Mouse (Mus musculus) heart, embryonic 16.5 days (tissue): ENCODE measurements around the gene Hist1h2bb. TPM values are rescaled to one million over a fixed set of nuclear protein-coding genes. Genes with fewer than 3 reads are reported as not detected.

Experiments
- ATAC-seq: fragments of 200-750 bp; cut with Nextera tagmentation; replicated peaks from 2 replicates; pipeline ENCODE4 v1.8.0; 2017; ENCODE audit warnings: moderate number of reproducible peaks; ENCODE audit not compliant: insufficient read depth, low FRiP score; ENCODE audit errors: extremely low read depth
- H3K27ac ChIP-seq: fragments of 300-500 bp; sonication (generic); 2 replicates; pipeline ENCODE4 v1.5.1; 2014; ENCODE audit warnings: mild to moderate bottlenecking, low read length, control low read depth, moderate library complexity
- H3K27me3 ChIP-seq: fragments of 300-500 bp; sonication (generic); 2 replicates; pipeline ENCODE4 v1.6.1; 2014; ENCODE audit warnings: low read length, mixed read lengths; ENCODE audit not compliant: control insufficient read depth, insufficient read depth
- H3K36me3 ChIP-seq: fragments of 300-500 bp; sonication (generic); 2 replicates; pipeline ENCODE4 v1.6.1; 2014; ENCODE audit not compliant: control insufficient read depth, insufficient read depth
- H3K4me1 ChIP-seq: fragments of 300-500 bp; sonication (generic); 2 replicates; pipeline ENCODE4 v1.6.1; 2014; ENCODE audit warnings: low read length, mixed read lengths; ENCODE audit not compliant: control insufficient read depth, insufficient read depth
- H3K4me2 ChIP-seq: fragments of 300-500 bp; sonication (generic); 2 replicates; pipeline ENCODE4 v1.6.1; 2014; ENCODE audit warnings: low read depth, mild to moderate bottlenecking, control low read depth, low read length
- H3K4me3 ChIP-seq: fragments of 300-500 bp; sonication (generic); 2 replicates; pipeline ENCODE4 v1.5.1; 2014; ENCODE audit warnings: mild to moderate bottlenecking, control low read depth, low read length
- H3K9ac ChIP-seq: fragments of 300-500 bp; sonication (generic); 2 replicates; pipeline ENCODE4 v1.6.1; 2014; ENCODE audit warnings: low read length, control low read depth
- H3K9me3 ChIP-seq: fragments of 300-500 bp; sonication (generic); replicated peaks from 2 replicates; pipeline ENCODE4 v1.6.1; 2016; ENCODE audit warnings: low read length; ENCODE audit not compliant: control insufficient read depth
- WGBS: fragments of 180-500 bp; shearing (Covaris S2); extraction: QIAGEN DNeasy Blood & Tissue Kit; methylation state at CpG from one replicate; pipeline ENCODE4 v1.1.7; 2014; 5-methylcytosine and 5-hydroxymethylcytosine counted together
- polyA plus RNA-seq: library from polyadenylated mRNA; unstranded; fragments of >200 nt; fragmentation: Nextera tagmentation; extraction: Ambion mirVana; gene quantifications from 2 replicates; pipeline ENCODE4 v1.2.1, GENCODE M21; 2015

Hist1h2bb gene
- polyA plus RNA-seq, 1 experiment from 2014 or later, result 0.98 TPM

DNA sequence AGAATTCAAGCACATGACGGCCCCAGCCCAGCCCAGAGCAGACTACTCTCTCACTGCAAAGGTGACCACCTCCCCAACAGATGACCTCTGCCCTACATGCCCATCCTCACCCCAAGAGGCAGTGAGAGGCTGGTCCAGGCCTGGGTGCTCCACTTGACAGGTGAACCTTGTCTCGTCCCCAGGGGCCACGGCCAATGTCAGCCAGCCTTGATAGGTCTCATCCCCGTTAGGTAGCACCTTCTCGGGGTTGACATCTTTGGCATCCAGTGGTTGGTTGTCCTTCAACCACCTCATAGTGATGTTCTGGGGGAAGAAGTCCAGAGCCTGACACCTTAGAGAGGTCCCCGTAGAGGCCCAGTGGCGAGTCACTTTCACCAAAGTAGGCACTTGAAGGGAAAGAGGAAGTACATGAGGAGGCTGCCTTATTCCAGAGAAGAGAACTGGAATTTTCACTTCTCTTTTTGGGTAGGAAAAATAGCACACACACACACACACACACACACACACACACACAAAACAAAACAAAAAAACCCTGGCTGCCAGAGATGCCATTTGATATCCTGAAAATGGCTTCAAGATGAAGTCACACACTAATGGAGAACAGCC lies 40.7 kb upstream of the Hist1h2bb start:
- H3K27me3 ChIP-seq, result no peaks in the 10 kb centered on the region
- WGBS, result 89% methylated on average over 7 of the region's 7 CpGs
- H3K4me3 ChIP-seq, result no peak overlapping the region
- no peak overlapping the region for H3K27ac ChIP-seq
- H3K4me2 ChIP-seq, result no peak overlapping the region
- no peaks in the 10 kb centered on the region for H3K36me3 ChIP-seq
- no peak for ATAC-seq
- H3K9ac ChIP-seq, result no peak overlapping the region
- no peaks in the 10 kb centered on the region for H3K9me3 ChIP-seq
- H3K4me1 ChIP-seq, result peaks cover 12% of the 10 kb centered on the region

DNA sequence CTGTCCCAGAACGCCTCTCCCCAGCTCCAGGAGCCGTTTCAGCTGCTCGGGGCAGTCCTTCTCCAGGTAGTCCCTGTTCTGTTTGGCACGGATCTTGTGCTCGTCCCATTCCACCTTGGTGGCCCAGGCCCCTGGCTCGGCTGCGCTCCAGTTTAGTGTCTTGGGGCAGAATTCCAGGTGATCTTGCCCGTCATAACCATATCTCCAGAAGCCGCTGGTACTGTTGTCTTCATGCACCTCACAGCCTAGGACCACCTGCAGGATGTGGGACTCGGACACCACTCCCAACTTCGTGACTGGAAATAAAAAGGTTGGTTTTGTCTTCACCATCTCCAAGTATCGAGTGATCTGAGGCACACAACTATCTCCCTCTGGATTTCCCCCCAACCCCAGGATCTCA lies 39.8 kb upstream of the Hist1h2bb start:
- Histone ChIP-seq H3K4me1 (peaks cover 12% of the 10 kb centered on the region), H3K4me3 (no peak overlapping the region), H3K27ac (no peak overlapping the region), H3K27me3 (no peaks in the 10 kb centered on the region), H3K9ac (no peak overlapping the region), H3K9me3 (no peaks in the 10 kb centered on the region), H3K36me3 (no peaks in the 10 kb centered on the region), H3K4me2 (no peak overlapping the region)
- 93% methylated on average over 12 of the region's 12 CpGs for WGBS
- no peak for ATAC-seq

DNA sequence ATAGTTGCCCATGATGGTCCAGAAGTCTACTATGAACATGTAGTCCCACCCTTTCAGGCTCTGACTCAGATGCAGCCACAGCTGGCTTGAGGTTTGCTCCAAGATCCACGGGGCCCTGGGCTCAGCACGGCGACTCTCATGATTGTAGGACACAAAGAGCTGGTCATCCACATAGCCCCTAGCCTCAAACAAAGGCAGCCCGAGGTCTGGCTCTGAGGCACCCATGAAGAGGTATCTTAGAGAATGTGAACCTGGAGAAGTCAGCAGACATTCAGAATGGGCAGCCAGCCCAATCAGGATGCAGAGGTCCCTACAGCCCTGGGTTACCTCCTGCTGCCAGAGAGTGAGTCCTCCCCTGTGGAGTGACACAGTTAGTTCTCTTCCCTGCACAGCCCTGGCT lies 38.5 kb upstream of the Hist1h2bb start:
- no peaks in the 10 kb centered on the region for H3K9me3 ChIP-seq
- no peak overlapping the region for H3K9ac ChIP-seq
- ATAC-seq, result no peak
- H3K4me3 ChIP-seq, result no peak overlapping the region
- H3K27me3 ChIP-seq, result no peaks in the 10 kb centered on the region
- no peak overlapping the region for H3K4me2 ChIP-seq
- 75% methylated on average over 4 of the region's 4 CpGs for WGBS
- no peak overlapping the region; the same call in 1 of the 2 replicates for H3K27ac ChIP-seq
- peaks cover 12% of the 10 kb centered on the region for H3K4me1 ChIP-seq
- H3K36me3 ChIP-seq, result no peaks in the 10 kb centered on the region

- H3K9ac ChIP-seq, result no peak overlapping the region
- H3K36me3 ChIP-seq, result no peaks in the 10 kb centered on the region
- no peak for ATAC-seq
- H3K27ac ChIP-seq, result no peak overlapping the region; the same call in 1 of the 2 replicates
- peaks cover 12% of the 10 kb centered on the region for H3K4me1 ChIP-seq
- no peaks in the 10 kb centered on the region for H3K9me3 ChIP-seq
- no peaks in the 10 kb centered on the region for H3K27me3 ChIP-seq
- no peak overlapping the region for H3K4me2 ChIP-seq
- no peak overlapping the region for H3K4me3 ChIP-seq
- 50% methylated on average over 4 of the region's 4 CpGs for WGBS
Observed at GRCm38 (mm10) chr13:23708654-23709053, 37.9 kb upstream of the Hist1h2bb start.

DNA sequence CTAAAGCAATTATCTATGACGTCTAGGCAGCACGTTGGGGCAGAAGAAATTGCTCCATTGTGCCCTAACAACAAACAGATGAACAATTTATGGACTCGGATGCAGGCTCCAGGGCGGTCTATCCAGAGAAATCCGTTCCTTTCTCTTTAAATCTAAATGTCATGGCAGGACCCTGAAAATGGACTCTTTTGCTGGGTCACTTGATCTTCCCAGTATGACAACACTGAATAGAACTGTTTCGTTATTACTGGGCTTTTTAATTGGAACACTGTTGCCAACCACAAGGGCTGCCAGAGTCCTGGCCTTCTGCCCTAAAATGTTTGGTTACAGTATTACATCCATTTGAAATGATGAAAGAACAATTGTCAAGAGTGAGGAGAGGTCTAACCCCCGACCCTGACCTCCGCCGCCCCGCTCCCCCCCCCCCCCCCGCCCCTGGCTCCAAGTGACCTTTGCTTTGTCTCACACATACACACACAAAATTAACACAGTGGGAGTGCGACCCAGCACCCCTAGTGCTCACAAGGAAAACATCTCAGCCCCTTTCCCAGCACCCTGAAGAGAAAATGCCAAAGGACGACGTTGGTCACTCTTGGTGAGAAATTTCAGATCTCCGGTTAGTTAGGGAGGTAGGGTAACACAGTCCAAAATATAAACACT lies 36.7 kb upstream of the Hist1h2bb start:
- no peaks in the 10 kb centered on the region for H3K36me3 ChIP-seq
- H3K27ac ChIP-seq, result peak overlapping the region; percentile 61
- H3K4me2 ChIP-seq, result peak overlapping the region; percentile 91
- peak overlapping the region; percentile 65 for H3K4me3 ChIP-seq
- ATAC-seq, result no peak
- WGBS, result 32% methylated on average over 15 of the region's 15 CpGs
- H3K4me1 ChIP-seq, result peaks cover 12% of the 10 kb centered on the region
- no peaks in the 10 kb centered on the region for H3K27me3 ChIP-seq
- no peaks in the 10 kb centered on the region for H3K9me3 ChIP-seq
- peak overlapping the region; percentile 79 for H3K9ac ChIP-seq

DNA sequence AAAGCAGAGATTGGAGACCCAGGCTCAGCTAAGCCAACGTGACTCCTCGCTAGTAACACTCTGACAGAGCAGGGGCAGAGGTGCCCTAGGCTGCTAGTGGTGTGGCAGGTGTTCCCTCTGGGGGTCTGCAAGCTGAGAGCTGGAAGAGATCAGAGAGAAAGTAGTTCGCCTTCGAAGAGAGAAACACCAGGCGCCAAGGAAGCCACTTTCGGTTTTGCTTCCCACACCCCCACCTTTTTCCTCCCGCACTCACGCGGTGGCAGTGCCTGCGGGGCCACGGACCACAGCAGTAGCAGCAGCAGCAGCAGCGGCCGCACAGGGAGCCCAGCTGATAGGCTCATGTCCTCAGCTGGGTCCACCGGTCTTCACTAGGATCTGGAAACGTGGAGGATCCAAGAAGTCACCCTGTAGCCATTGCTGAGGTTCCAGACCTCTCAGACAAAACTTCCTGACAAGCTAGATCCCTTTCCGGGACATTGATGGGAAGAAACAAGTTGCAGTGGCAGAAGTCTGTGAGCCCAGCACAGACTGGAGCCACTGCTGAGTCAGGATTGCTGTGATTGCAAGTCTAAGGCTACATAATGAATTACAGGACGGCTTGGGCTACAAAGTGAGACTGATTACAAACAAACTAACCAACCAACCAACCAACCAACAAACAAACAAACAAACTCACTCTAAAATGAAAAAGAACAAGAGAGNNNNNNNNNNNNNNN lies 36.0 kb upstream of the Hist1h2bb start, which contains the start of gene Hfe:
Gene Hfe (minus strand): TSS at position 481 of the 716 bp plus-strand sequence.
- H3K27me3 ChIP-seq, result no peaks in the 10 kb centered on the region
- ATAC-seq, result peak; percentile 61
- H3K4me1 ChIP-seq, result peaks cover 12% of the 10 kb centered on the region
- H3K4me3 ChIP-seq, result peak within 1 kb of the TSS; percentile 65
- peak within 1 kb of the TSS; percentile 79 for H3K9ac ChIP-seq
- H3K9me3 ChIP-seq, result no peaks in the 10 kb centered on the region
- peak within 1 kb of the TSS; percentile 61 for H3K27ac ChIP-seq
- no peaks in the 10 kb centered on the region for H3K36me3 ChIP-seq
- WGBS, result 3% methylated on average over 17 of the region's 17 CpGs
- peak within 1 kb of the TSS; percentile 91 for H3K4me2 ChIP-seq

DNA sequence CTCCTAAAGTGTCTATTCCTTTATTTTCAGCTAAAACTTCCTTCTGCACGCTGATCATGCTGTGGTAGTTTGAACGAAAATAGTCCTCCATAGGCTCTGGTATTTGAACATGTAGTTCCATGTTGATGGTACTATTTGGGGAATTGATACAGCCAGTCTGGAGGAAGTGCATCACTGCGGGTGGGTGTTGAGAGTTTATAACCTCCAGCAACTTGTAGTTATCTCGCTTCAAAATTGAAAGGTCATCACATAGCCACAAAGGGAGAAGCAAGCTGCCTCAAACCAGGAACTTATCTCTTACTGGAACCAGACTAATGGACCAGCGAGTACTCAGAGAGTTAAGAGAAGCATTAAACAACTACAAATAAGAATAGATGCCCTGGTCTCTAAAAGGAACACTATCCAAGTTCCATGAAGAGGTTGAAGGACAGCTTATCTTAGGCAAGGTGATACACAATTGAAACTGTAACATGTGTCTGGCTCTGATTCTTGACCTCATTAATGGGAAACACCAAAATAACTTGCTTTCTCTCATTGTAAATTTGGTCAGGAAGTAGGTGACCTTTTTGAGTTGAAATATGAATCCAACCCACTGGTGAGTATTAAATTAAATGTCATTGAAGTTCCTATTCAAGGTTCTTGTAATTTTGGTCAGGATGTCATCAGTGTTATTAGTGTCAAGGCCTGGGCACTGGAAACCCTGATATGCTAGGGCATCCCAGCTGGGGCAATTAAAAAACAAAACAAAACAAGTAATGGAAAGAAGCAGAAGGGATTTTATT lies 30.1 kb upstream of the Hist1h2bb start:
- H3K4me3 ChIP-seq, result no peak overlapping the region
- no peak for ATAC-seq
- H3K9me3 ChIP-seq, result no peaks in the 10 kb centered on the region
- H3K27ac ChIP-seq, result no peak overlapping the region
- no peaks in the 10 kb centered on the region for H3K36me3 ChIP-seq
- H3K27me3 ChIP-seq, result no peaks in the 10 kb centered on the region
- WGBS, result 52% methylated on average over 5 of the region's 5 CpGs
- H3K4me2 ChIP-seq, result no peak overlapping the region
- no peak overlapping the region for H3K9ac ChIP-seq
- no peaks in the 10 kb centered on the region for H3K4me1 ChIP-seq

GRCm38 (mm10) chr13:23717176-23717575 lies 29.4 kb upstream of the Hist1h2bb start:
- no peak overlapping the region for H3K4me3 ChIP-seq
- 49% methylated on average over 11 of the region's 11 CpGs for WGBS
- no peak overlapping the region for H3K9ac ChIP-seq
- no peaks in the 10 kb centered on the region for H3K4me1 ChIP-seq
- no peaks in the 10 kb centered on the region for H3K27me3 ChIP-seq
- H3K36me3 ChIP-seq, result no peaks in the 10 kb centered on the region
- no peak overlapping the region for H3K27ac ChIP-seq
- H3K4me2 ChIP-seq, result no peak overlapping the region
- no peak for ATAC-seq
- H3K9me3 ChIP-seq, result no peaks in the 10 kb centered on the region
